Mouse (Mus musculus) C2C12 (cell line): ENCODE measurements around the gene Pde4dip.

Experiments used
- CEBPB ChIP-seq: IDR thresholded peaks from one replicate; pipeline ENCODE4 v1.6.1; 2011; ENCODE audit warnings: low read depth, mild to moderate bottlenecking, control low read depth, moderate library complexity
- CTCF ChIP-seq: IDR thresholded peaks from one replicate; pipeline ENCODE4 v1.5.1; 2011; ENCODE audit not compliant: control insufficient read depth, insufficient read depth, insufficient read length
- USF1 ChIP-seq: IDR thresholded peaks from one replicate; pipeline ENCODE4 v1.6.1; 2011; ENCODE audit warnings: low read depth, mild to moderate bottlenecking, control low read depth, moderate library complexity

GRCm38 (mm10) chr3:97742841-97743240 is 145.7 kb downstream of the Pde4dip start:
- no peak for TF ChIP-seq CTCF
- no peak for TF ChIP-seq CEBPB
- TF ChIP-seq USF1 = no peak
